Mouse (Mus musculus): Measurements from ENCODE around the gene Rab25.

DNA sequence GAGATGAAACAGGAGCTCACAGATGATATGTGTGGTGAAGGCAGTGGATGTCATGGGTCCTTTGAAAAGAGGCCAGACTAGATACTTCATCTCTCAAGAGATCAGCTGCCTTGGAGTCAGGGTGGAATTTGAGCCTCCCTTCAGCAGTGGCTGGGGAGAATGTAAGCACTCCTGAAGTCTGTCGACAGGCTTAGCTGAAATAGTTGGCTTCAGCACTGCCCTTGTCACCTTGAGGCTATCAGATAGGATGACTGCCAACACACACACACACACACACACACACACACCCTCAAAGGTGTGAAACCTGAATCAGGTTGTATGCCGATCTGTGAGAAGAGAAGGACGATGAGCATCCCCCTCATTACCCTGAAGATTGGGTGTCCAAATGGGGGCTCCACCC lies 42.9 kb upstream of the Rab25 start:
- no peak for TF ChIP-seq POLR2A (IDR thresholded peaks at IDR 0.05; ENCODE audit: control insufficient read depth, extremely low read depth, insufficient read depth, low read length, poor library complexity)
- no peak for TF ChIP-seq CTCF (IDR thresholded peaks at IDR 0.05; ENCODE audit: borderline replicate concordance, control insufficient read depth, extremely low read depth, insufficient read depth, low read length, poor library complexity)

All from thymus, adult 2 months (tissue).